Mouse (Mus musculus): ENCODE results near the gene Vmn2r88. TPM values are rescaled to one million over a fixed set of nuclear protein-coding genes. Genes with fewer than 3 reads are reported as not detected.

Gene Vmn2r88
- not detected for total RNA-seq (2023)

DNA sequence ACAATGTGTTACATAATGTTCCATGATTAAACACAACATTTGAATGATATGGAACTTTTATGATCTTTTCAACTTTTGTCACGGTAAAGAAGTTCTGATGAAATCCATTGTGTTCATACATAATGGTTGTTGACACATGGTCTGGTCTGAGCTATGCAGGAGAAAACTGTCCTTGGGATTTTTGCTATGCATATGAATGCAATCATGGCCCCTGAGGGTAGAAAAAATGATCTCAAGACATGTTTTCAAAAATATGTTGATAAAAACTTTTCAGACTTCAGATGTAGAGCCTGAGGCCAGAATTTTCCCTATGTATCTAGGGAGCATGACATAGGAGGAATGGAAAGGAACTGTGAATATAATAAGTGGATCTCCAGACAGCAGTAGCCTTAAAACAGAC lies at the start of gene Vmn2r88:
TSS of gene Vmn2r88 (plus strand) at position 301 of the 400 bp plus-strand sequence.

DNA sequence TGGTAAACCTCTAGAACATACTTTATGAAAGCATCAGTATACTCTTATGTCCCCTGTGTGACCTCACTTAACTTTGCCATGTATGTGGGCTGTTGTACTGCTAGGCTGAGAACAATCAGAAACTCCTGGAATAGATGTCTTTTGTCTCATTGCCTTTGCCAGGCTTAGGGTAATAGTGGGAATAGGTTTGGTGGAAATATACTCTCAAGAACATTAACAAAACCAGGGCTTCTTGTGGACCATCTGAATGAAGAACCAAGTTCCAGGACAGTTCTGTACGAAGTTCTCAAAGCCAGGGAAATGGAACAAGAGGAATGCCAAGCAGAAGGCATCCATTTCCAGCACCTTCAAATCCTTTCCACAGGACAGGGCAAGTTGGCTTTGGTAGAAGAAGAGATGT lies 49.2 kb upstream of the Vmn2r88 start, which contains the start of gene Gm7247:
TSS of gene Gm7247 (plus strand) at position 301 of the 400 bp plus-strand sequence.

DNA sequence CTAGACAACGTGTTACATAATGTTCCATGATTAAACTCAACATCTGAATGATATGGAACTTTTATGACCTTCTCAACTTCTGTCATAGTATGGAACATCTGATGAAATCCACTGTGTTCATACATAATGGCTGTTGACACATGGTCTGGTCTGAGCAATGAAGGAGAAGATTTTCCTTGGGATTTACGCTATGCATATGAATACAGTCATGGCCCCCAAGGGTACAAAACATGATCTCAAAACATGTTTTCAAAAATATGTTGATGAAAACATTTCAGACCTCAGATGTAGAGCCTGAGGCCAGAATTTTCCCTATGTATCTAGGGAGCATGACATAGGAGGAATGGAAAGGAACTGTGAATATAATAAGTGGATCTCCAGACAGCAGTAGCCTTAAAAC lies 40.9 kb downstream of the Vmn2r88 start, which contains the start of gene Vmn2r89:
TSS of gene Vmn2r89 (plus strand) at position 301 of the 400 bp plus-strand sequence.

Other genes starting within 250 kb of the Vmn2r88 start
- gene Rnase2b, start 248.6 kb upstream of the Vmn2r88 start, total RNA-seq (2023), result not detected
- not detected for gene Ang2, start 211.7 kb upstream of the Vmn2r88 start, total RNA-seq (2023)
- gene Ear14, start 207.4 kb upstream of the Vmn2r88 start, total RNA-seq (2023), result not detected
- not detected for gene Rnase2a, start 154.7 kb upstream of the Vmn2r88 start, total RNA-seq (2023)
- not detected for gene Gm7247, start 49.1 kb upstream of the Vmn2r88 start, total RNA-seq (2023)
- not detected for gene Vmn2r89, start 41.0 kb downstream of the Vmn2r88 start, total RNA-seq (2023)
- gene Gm5622, start 142.0 kb downstream of the Vmn2r88 start, total RNA-seq (2023), result not detected
- not detected for gene Gm17175, start 163.2 kb downstream of the Vmn2r88 start, total RNA-seq (2023)
- not detected for gene Gm17174, start 181.3 kb downstream of the Vmn2r88 start, total RNA-seq (2023)
- not detected for gene Gm17078, start 200.5 kb downstream of the Vmn2r88 start, total RNA-seq (2023)
- gene Gm4181, start 224.8 kb downstream of the Vmn2r88 start, total RNA-seq (2023), result not detected